Mouse (Mus musculus): ENCODE results near the gene Prkca.

DNA sequence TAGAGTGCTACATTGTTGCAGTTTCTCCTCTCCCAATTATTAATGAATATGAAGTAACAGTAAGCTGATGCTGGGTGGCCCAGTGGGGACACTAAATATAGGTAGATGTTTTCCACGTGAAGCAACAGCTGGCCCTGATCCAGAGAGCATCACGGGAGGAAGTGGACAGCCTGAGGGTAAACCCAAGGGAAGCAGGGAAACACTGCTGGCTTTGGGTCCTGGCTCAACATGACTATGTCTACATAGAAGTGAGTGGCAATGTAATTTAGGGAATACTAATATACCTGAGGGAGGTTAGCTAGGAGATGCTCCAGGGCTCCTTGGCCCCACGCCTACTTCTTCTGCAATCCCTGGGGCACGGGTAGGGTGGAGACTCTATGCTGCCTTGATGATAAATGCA lies 84.3 kb downstream of the Prkca start:
- no peak for TF ChIP-seq MYOD1 (IDR thresholded peaks at IDR 0.05; ENCODE audit: control insufficient read depth, insufficient read length, low read depth)
- TF ChIP-seq CTCF (IDR thresholded peaks at IDR 0.05; ENCODE audit: control insufficient read depth, insufficient read depth, insufficient read length) = no peak
- TF ChIP-seq USF1 (IDR thresholded peaks at IDR 0.05; ENCODE audit: low read depth) = no peak
- TF ChIP-seq MYOG (IDR thresholded peaks at IDR 0.05; ENCODE audit: control insufficient read depth, extremely low read depth, insufficient read length) = no peak
